Mouse (Mus musculus): ENCODE measurements around the gene Zdhhc1.

Gene Zdhhc1

GRCm38 (mm10) chr8:105461085-105461803 is 35.5 kb downstream of the Zdhhc1 start:
- no peak for DNase-seq (ENCODE audit: low read depth, low spot score)

DNA sequence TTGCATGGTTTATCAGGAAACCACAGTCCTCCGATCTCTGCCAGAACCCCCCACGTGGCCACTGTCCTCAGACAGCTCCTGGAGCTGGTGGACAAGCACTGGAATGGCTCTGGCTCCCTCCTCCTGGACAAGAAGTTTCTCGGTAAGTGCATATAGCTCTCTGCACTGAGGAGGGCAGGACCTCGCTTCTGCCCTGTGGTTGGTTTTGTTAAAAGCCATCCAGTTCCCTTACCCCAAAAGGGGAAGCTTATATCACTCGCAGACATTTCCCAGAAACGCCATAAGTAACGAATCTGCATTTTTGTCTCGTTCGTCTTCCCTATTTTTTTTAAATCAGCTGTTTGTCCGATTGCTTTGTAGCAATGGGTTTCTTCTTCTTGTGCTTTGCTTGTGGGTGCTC is 41.5 kb downstream of the Zdhhc1 start:
- no peak for DNase-seq (ENCODE audit: low read depth, low spot score)

DNA sequence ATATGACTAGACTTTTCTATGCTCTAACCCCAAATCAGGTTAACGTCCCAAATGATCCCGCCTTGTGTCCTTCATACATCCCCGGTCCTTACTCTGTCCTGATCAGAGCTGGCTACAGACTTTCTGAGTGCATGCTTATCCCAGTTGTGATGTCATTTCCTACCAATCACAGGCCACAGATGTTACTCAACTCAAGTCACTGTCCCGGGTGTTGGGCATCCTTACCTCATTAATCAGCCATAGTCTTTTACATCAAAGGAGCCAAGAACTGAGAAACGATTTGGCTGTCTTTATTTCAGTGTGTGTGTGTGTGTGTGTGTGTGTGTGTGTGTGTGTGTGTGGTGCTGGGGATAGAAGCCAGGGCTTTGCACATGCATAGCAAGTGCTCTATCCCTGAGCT is 42.6 kb downstream of the Zdhhc1 start:
- no peak for DNase-seq (ENCODE audit: low read depth, low spot score)

DNA sequence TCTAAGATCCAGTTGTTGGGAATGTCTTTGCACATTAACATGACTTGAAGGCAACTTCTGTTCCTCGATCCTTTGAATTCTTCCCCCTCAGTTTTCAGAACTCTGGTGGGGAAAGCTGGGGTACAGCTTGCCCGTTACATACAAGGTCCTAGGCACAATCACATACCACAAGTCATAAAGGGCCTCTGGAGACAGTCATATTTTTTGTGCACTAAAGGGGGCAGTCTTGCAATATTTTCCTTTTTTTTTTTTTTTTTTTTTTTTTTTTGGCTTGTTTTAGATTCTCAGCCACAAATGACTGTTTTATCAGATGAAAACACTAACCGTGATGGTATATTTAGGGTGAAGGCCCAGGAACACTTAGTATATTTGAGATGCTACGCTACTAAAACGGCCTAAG is 43.4 kb downstream of the Zdhhc1 start:
- no peak for DNase-seq (ENCODE audit: low read depth, low spot score)

- no peak for DNase-seq (ENCODE audit: low read depth, low spot score)
Observed at GRCm38 (mm10) chr8:105451903-105452603, 44.6 kb downstream of the Zdhhc1 start.

- DNase-seq (ENCODE audit: low read depth, low spot score) = no peak
Observed at GRCm38 (mm10) chr8:105450977-105451376, 45.7 kb downstream of the Zdhhc1 start.

DNA sequence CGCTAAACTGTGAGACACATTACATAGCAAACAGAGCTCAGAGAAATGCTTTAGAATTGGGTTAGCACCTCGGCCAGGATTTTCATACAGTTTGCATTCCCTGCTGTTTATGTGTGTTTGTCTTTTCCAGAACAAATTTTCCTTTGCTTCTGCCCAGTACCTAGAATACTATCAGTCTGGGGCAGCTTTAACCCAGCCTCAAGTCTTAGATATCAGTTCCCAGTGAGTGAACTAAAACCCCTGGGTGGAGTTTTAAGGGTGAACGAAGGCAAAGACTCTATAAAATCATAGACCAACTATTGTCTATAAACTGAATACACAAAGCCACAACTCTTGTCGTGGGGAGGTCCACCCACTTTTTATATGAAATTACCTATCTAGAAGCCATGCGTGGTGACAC is 48.1 kb downstream of the Zdhhc1 start:
- DNase-seq (ENCODE audit: low read depth, low spot score) = no peak

- DNase-seq (ENCODE audit: low read depth, low spot score) = no peak
Observed at GRCm38 (mm10) chr8:105448188-105448587, 48.5 kb downstream of the Zdhhc1 start.

DNA sequence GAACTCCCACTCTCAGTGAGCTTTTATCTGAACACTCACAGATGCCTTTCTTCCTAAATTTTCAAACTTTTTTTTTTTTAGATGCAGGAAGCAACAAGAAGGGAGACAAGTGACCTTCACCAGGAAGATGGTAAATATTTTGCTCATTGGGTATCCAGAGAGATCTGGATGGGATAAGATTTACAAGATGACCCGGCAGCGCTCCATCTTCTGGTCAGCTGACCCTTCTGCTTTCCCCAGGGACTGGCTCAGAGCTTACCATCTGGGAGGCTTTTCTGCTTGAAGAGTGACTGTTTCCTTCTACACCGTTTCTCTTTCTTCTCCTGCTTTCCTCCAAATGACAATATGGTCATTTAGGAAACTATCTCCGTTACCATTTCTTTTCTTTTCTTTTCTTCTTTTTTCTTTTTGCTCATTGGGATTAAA is 50.6 kb downstream of the Zdhhc1 start:
- DNase-seq (ENCODE audit: low read depth, low spot score) = no peak

GRCm38 (mm10) chr8:105445296-105446126 is 51.2 kb downstream of the Zdhhc1 start:
- DNase-seq (ENCODE audit: low read depth, low spot score) = no peak

DNA sequence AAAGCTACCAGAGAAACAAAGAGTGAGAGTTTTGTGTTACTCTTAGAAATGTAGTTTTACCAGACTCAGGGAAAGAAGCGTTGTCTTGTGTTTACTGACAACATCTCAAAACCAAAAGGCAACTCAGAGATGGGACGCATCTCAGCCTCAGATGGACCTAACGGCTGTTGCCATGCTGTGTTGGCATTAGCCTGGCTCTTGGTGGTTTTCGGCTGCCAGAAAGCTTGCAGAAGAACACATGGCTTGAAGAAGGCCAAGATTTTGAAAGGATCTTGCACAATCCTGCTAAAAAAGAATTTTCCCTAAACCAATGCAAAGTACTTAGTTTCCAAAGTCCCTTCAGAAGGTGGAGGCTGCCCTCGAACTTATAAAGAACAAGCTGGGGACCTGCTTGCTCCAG is 54.0 kb downstream of the Zdhhc1 start:
- DNase-seq (ENCODE audit: low read depth, low spot score) = no peak

- no peak for DNase-seq (ENCODE audit: low read depth, low spot score)
Observed at GRCm38 (mm10) chr8:105441433-105441832, 55.3 kb downstream of the Zdhhc1 start.

DNA sequence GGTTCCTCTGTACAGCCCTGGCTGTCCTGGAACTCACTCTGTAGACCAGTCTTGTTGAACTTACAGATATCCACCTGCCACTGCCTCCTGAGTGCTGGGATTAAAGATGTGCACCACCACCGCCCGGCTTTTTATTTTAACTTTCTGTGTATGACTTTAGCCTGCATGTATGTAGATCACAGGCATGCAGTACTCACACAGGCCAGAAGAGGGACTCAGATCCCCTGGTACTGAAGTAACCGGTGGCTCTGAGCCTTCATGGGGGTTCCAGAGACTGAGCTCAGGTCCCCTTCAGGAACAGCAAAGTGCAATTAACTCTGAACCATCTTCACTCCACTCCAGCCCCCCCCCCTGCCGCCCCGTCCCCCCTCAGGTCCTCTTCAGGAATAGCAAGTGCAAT is 57.8 kb downstream of the Zdhhc1 start:
- DNase-seq (ENCODE audit: low read depth, low spot score) = no peak

- DNase-seq (ENCODE audit: low read depth, low spot score) = no peak
Observed at GRCm38 (mm10) chr8:105437078-105437748, 59.5 kb downstream of the Zdhhc1 start.

DNA sequence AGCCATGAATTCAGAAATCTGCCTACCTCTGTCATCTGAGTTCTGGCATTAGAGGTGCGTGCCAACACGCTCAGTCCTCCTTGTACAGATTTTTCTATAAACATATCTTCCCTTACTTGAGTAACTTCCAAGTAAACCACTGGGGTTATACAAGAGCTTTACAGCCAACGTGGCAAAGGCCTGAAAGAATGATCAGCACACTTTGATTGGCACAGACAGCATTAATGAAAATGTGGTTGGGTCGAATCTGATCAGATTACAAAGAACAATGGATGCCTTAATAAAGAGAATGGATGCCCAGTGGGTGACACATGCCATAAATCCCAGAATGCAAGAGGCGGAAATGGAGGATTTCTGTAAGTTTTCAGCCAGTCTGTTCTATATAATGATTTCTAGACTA is 60.5 kb downstream of the Zdhhc1 start:
- no peak for DNase-seq (ENCODE audit: low read depth, low spot score)

DNA sequence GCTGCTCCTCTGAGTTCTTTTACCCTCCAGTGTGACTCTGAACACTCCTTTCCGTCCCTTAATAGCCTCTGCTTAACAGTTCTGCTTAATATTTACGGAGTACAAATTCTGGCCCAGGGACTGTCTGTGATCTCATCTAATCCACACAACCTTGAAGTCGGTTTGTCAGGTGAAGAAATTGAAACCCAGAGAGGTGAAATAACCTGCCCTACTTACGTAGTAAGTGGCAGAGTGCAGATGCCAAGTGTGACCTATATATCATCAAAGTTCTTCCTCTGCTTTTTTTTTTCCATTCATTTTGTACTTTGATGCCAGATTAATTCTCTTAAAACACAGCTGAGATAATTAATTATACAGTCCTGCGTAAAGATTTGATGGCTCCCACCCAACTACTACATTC is 62.6 kb downstream of the Zdhhc1 start:
- no peak for DNase-seq (ENCODE audit: low read depth, low spot score)

- no peak for DNase-seq (ENCODE audit: low read depth, low spot score)
Observed at GRCm38 (mm10) chr8:105433511-105433910, 63.2 kb downstream of the Zdhhc1 start.

DNA sequence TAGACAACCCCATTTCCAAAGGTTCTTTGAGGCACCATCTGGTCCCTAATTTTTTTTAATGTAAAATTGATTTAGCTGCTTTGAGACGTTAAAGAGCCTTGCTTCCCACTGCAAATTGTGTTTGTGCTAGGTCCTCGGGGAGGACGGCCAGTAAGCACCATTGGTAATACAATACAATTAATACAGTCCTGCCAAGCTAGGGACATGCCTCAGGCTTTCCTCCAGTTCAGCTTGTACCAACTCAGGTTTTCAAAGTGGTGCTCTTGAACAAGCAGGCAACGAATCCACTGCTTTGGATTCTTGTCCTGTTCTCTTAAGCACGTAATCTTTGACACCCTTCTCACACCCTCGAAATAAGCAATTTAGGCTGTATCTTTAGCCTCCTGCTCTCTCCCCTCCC is 63.7 kb downstream of the Zdhhc1 start:
- no peak for DNase-seq (ENCODE audit: low read depth, low spot score)

DNA sequence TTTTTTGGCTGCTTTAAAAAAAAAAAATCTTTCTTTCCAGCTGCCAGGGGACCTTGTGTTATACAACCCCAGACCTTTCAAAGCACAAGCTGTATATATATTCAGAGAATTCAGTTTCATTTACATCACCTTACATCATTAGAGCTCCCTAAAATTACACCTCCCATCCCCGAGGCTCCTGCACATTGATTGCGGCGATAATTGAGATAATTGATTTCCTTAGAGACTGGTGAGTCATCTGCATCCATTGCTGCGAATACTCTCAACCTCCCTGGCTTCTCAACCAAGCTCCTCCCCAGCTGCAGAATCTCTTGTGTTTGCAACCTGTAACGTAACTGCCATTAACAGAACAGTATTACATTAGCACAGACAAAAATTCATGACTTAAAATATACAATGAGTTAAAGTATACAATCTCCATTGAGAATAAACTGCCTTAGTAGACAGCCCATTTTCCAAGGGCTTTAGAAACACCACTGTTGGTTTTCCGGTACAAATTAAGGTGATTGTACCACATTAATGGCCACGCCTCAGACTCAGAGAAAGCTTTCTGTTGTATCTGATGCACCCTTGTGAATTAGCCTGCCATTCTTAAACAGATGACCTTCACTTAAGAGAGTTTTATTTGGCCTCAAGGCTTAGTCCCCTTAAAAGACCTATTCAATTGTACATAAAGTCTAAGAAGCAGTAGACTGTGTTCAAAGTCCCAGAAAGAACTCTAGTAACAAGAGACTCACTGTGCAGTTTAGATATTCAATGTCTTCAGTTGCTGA is 64.8 kb downstream of the Zdhhc1 start:
- no peak for DNase-seq (ENCODE audit: low read depth, low spot score)

DNA sequence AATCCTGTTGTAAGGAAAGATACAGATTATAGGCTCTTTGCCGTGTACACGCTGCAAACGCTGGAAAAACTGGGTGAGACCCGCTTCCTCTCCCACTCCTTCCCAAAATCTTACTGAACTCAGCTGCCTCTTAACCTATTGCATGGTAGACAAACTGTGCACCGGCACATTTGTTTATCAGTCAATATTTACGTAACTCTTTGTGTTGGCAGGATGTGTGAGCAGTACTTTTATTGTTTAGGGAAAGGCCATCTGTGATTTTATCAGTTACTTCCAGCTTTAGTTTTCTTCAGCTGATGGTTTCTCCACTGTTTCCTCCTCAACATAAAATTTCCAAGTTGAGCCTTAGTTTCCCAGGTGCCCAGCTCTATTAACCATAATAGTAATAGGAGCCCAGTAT is 69.8 kb downstream of the Zdhhc1 start:
- no peak for DNase-seq (ENCODE audit: low read depth, low spot score)
